24 mouse cellular contexts compared by ENCODE assay signal in the genomic region with DNA sequence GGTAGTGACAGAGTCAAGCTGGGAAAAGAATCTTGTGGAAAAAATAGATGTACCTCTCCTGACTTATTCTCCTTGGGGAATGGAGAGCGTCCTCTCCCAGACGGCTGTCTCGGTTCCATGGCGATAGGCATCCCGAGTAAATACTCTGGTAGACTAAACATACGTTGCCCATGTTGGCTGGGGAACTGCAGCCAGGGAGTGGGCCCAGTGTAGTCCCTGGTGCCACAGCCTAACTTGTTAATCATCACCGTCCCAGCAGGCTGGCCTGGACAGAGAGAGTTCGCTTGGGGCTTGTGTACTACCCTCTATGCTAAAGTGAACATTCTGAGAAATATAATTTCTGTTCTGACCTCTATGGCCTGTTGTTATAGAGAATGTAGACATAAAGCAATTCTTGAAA.
DNase-seq lines count a peak whose midpoint lies in the region; ATAC-seq and TF ChIP-seq lines count a peak whose summit lies in the region.
"Had no signal": no experiment of that assay in that cellular context is flagged by ENCODE, and none has a peak within 500 bp of the region (broad histone marks: within the 10 kb centered on the region; RNA-seq: fewer than 3 reads in every experiment).

No protein-coding gene starts in this region.

- no peak overlapping the region for H3K4me2 ChIP-seq in intestine, embryonic 14.5 days (ENCODE audit: low read length)
- H3K4me2 ChIP-seq in intestine, postnatal 0 days (replicated peaks; ENCODE audit: low read depth): no peak overlapping the region
- no peak overlapping the region for H3K4me2 ChIP-seq in lung, embryonic 14.5 days
- no peak overlapping the region for H3K4me2 ChIP-seq in lung, postnatal 0 days (replicated peaks; ENCODE audit: low read depth, low read length)
- H3K4me2 ChIP-seq: embryonic facial prominence, embryonic 12.5 days; embryonic facial prominence, embryonic 15.5 days; hindbrain, embryonic 13.5 days had no signal

- H3K4me1 ChIP-seq in intestine, embryonic 14.5 days (replicated peaks; ENCODE audit: control insufficient read depth, insufficient read depth, low read length): no peaks in the 10 kb centered on the region
- no peaks in the 10 kb centered on the region for H3K4me1 ChIP-seq in intestine, postnatal 0 days (replicated peaks; ENCODE audit: control insufficient read depth, insufficient read depth, low read length)
- H3K4me1 ChIP-seq in lung, embryonic 14.5 days (ENCODE audit: insufficient read depth): peaks cover 16% of the 10 kb centered on the region
- H3K4me1 ChIP-seq in lung, postnatal 0 days (ENCODE audit: insufficient read depth, low read depth, low read length): 0 out of 2 replicates have a peak, but pooled peaks cover 5% of the 10 kb centered on the region
- H3K4me1 ChIP-seq: embryonic facial prominence, embryonic 12.5 days; hindbrain, embryonic 13.5 days had no signal

- H3K36me3 ChIP-seq in intestine, embryonic 14.5 days (ENCODE audit: control insufficient read depth, insufficient read depth, low read length): no peaks in the 10 kb centered on the region
- H3K36me3 ChIP-seq in intestine, postnatal 0 days (ENCODE audit: control insufficient read depth, insufficient read depth): no peaks in the 10 kb centered on the region
- no peaks in the 10 kb centered on the region for H3K36me3 ChIP-seq in lung, embryonic 14.5 days (ENCODE audit: insufficient read depth)
- no peaks in the 10 kb centered on the region for H3K36me3 ChIP-seq in lung, postnatal 0 days (ENCODE audit: insufficient read depth, low read length)
- H3K36me3 ChIP-seq: embryonic facial prominence, embryonic 12.5 days; embryonic facial prominence, embryonic 15.5 days; heart, embryonic 10.5 days; hindbrain, embryonic 10.5 days; hindbrain, embryonic 13.5 days had no signal

- no peak for TF ChIP-seq EP300 in lung, postnatal 0 days (IDR thresholded peaks at IDR 0.05)

- peak; percentile 37 for DNase-seq in intestine, embryonic 14.5 days (ENCODE audit: low spot score)
- DNase-seq in lung, embryonic 14.5 days: peak; percentile 44
- no peak for DNase-seq in lung, postnatal 0 days (ENCODE audit: low spot score)
- DNase-seq in ovary, postnatal 36 days (ENCODE audit: low spot score): peak; percentile 56
- DNase-seq in ovary, postnatal 14 days (ENCODE audit: low spot score): no peak
- DNase-seq: adrenal gland, adult 2 months; adrenal gland, postnatal 14 days; cerebellum, adult 11 months; cerebellum, adult 2 months; cerebellum, adult 9-11 months; cerebellum, postnatal 25 days; forebrain, postnatal 0 days; gastrocnemius, adult 2 months; gastrocnemius, postnatal 14 days; heart, postnatal 36 days had no signal

- no peaks in the 10 kb centered on the region for H3K27me3 ChIP-seq in intestine, embryonic 14.5 days (replicated peaks; ENCODE audit: control insufficient read depth, insufficient read depth, low read length)
- H3K27me3 ChIP-seq in intestine, postnatal 0 days (replicated peaks; ENCODE audit: control insufficient read depth, insufficient read depth, low read length): no peaks in the 10 kb centered on the region
- no peaks in the 10 kb centered on the region for H3K27me3 ChIP-seq in lung, embryonic 14.5 days (ENCODE audit: insufficient read depth, low read length)
- no peaks in the 10 kb centered on the region for H3K27me3 ChIP-seq in lung, postnatal 0 days (replicated peaks; ENCODE audit: insufficient read depth, low read length)
- H3K27me3 ChIP-seq: embryonic facial prominence, embryonic 12.5 days; embryonic facial prominence, embryonic 15.5 days; hindbrain, embryonic 13.5 days had no signal

- no peaks in the 10 kb centered on the region for H3K9me3 ChIP-seq in intestine, embryonic 14.5 days (ENCODE audit: control insufficient read depth, low read length)
- no peaks in the 10 kb centered on the region for H3K9me3 ChIP-seq in intestine, postnatal 0 days (ENCODE audit: control insufficient read depth)
- H3K9me3 ChIP-seq in lung, embryonic 14.5 days (ENCODE audit: low read depth, low read length): no peaks in the 10 kb centered on the region
- no peaks in the 10 kb centered on the region for H3K9me3 ChIP-seq in lung, postnatal 0 days (ENCODE audit: low read length)
- H3K9me3 ChIP-seq: embryonic facial prominence, embryonic 12.5 days; embryonic facial prominence, embryonic 15.5 days; heart, embryonic 10.5 days; hindbrain, embryonic 10.5 days; hindbrain, embryonic 13.5 days had no signal

- no peak for TF ChIP-seq CTCF in intestine, postnatal 0 days (IDR thresholded peaks at IDR 0.05; ENCODE audit: low read depth)
- TF ChIP-seq CTCF in lung, embryonic 14.5 days (IDR thresholded peaks at IDR 0.05; ENCODE audit: low read depth): no peak
- no peak for TF ChIP-seq CTCF in lung, postnatal 0 days (IDR thresholded peaks at IDR 0.05)

- no peak overlapping the region for H3K4me3 ChIP-seq in intestine, embryonic 14.5 days (ENCODE audit: low read depth, low read length)
- no peak overlapping the region for H3K4me3 ChIP-seq in intestine, postnatal 0 days (ENCODE audit: low read depth, low read length)
- H3K4me3 ChIP-seq in lung, embryonic 14.5 days (ENCODE audit: low read depth, low read length): no peak overlapping the region
- H3K4me3 ChIP-seq in lung, postnatal 0 days (ENCODE audit: low read depth, low read length): no peak overlapping the region
- H3K4me3 ChIP-seq: embryonic facial prominence, embryonic 12.5 days; embryonic facial prominence, embryonic 15.5 days; gastrocnemius, adult 2 months; heart, embryonic 10.5 days; hindbrain, embryonic 10.5 days; hindbrain, embryonic 13.5 days had no signal

- 50% methylated on average over 8 of the region's 8 CpGs for WGBS in intestine, embryonic 14.5 days
- 78% methylated on average over 8 of the region's 8 CpGs for WGBS in intestine, postnatal 0 days
- 51% methylated on average over 8 of the region's 8 CpGs for WGBS in lung, embryonic 14.5 days
- 71% methylated on average over 8 of the region's 8 CpGs for WGBS in lung, postnatal 0 days

- no peak overlapping the region for H3K9ac ChIP-seq in intestine, embryonic 14.5 days (ENCODE audit: low read length)
- no peak overlapping the region for H3K9ac ChIP-seq in intestine, postnatal 0 days (ENCODE audit: low read depth, low read length)
- H3K9ac ChIP-seq in lung, embryonic 14.5 days: no peak overlapping the region
- H3K9ac ChIP-seq in lung, postnatal 0 days (replicated peaks; ENCODE audit: low read depth): no peak overlapping the region
- H3K9ac ChIP-seq: embryonic facial prominence, embryonic 12.5 days; embryonic facial prominence, embryonic 15.5 days; forebrain, postnatal 0 days; hindbrain, embryonic 13.5 days had no signal

- no peak for ATAC-seq in intestine, embryonic 14.5 days (replicated peaks; ENCODE audit: low FRiP score, low TSS enrichment, low read depth)
- no peak for ATAC-seq in intestine, postnatal 0 days
- ATAC-seq in lung, embryonic 14.5 days (ENCODE audit: insufficient read depth): peak; percentile 32; the same call in 1 of the 2 replicates
- ATAC-seq in lung, postnatal 0 days: no peak
- ATAC-seq: CD4-positive, CD25-positive, alpha-beta regulatory T cell, adult 4 months; forebrain, embryonic 14.5 days; forebrain, postnatal 0 days; hindbrain, embryonic 16.5 days had no signal

- H3K27ac ChIP-seq in intestine, embryonic 14.5 days (ENCODE audit: low read depth): no peak overlapping the region
- no peak overlapping the region for H3K27ac ChIP-seq in intestine, postnatal 0 days (ENCODE audit: low read depth, low read length)
- H3K27ac ChIP-seq in lung, embryonic 14.5 days (ENCODE audit: low read depth): no peak overlapping the region; the same call in 1 of the 2 replicates
- no peak overlapping the region for H3K27ac ChIP-seq in lung, postnatal 0 days (ENCODE audit: low read length)
- H3K27ac ChIP-seq: embryonic facial prominence, embryonic 12.5 days; embryonic facial prominence, embryonic 15.5 days; gastrocnemius, adult 2 months; heart, embryonic 10.5 days; hindbrain, embryonic 10.5 days; hindbrain, embryonic 13.5 days had no signal

Comparison
In these comparisons a context has a peak if more than half of its experiments do, and no peak if none do; other contexts are left out.
1. DNase-seq: peak in intestine, embryonic 14.5 days (single experiment), lung, embryonic 14.5 days (single experiment) and ovary, postnatal 36 days (single experiment); none in lung, postnatal 0 days (single experiment) and ovary, postnatal 14 days (single experiment).